In genomic region chr14:6606436-6606835, GRCm38 (mm10) we compare ENCODE assay signal across 10 mouse cellular contexts. TPM values are rescaled to one million over a fixed set of nuclear protein-coding genes. Genes with fewer than 3 reads are reported as not detected.
DNase-seq lines count a peak whose midpoint lies in the region; TF ChIP-seq lines count a peak whose summit lies in the region.
"Not testable (repeated sequence)": the region's sequence is repeated elsewhere in the genome, so short reads cannot be mapped to it uniquely, and the experiment has no call there.
"Had no signal": no experiment of that assay in that cellular context is flagged by ENCODE, and none has a peak within 500 bp of the region (broad histone marks: within the 10 kb centered on the region; RNA-seq: fewer than 3 reads in every experiment).

No protein-coding gene starts in this region.

- intact Hi-C loops in gastrocnemius, adult 2 months (cut with DNase I); heart, postnatal 25 days (cut with DNase I); left cerebral cortex, postnatal 10 days (cut with DNase I): not testable (repeated sequence)

- H3K27ac ChIP-seq in gastrocnemius, adult 2 months: not testable (repeated sequence)

- not testable (repeated sequence) for TF ChIP-seq CTCF in gastrocnemius, adult 2 months (IDR thresholded peaks at IDR 0.05)

- not testable (repeated sequence) for H3K4me3 ChIP-seq in gastrocnemius, adult 2 months

- peak; percentile 3 for DNase-seq in adrenal gland, postnatal 10 days
- DNase-seq in gastrocnemius, adult 2 months: peak; percentile 7
- DNase-seq in heart, postnatal 25 days (ENCODE audit: low spot score): peak; percentile 1
- DNase-seq in kidney, postnatal 4 days: peak; percentile 1 to 3
- peak; percentile 1 to 18 for DNase-seq in left cerebral cortex, postnatal 10 days (ENCODE audit: extremely low spot score in 1 of 2, low spot score in 2 of 2)
- DNase-seq in right cerebral cortex, postnatal 10 days (ENCODE audit: low spot score in 2 of 2): peak; percentile 18 to 22
- peak; percentile 2 to 3 for DNase-seq in thymus, postnatal 10 days (ENCODE audit: low spot score in 2 of 2)

RNA-seq across cellular contexts. Expression of gene Gm3460, which starts 15.8 kb away (rescaled TPM):
- not detected for total RNA-seq in adrenal gland, postnatal 10 days (2021)
- total RNA-seq in gastrocnemius, adult 2 months (2021): not detected
- total RNA-seq in heart, postnatal 25 days (2021): not detected
- total RNA-seq in left cerebral cortex, postnatal 10 days (2021): not detected
- total RNA-seq: heart, adult 18-20 months; layer of hippocampus, postnatal 36 days; megakaryocyte progenitor cell, adult 5-6 weeks had no signal

RNA-seq across cellular contexts. Expression of gene Gm3629, which starts 16.0 kb away (rescaled TPM):
- under 1 TPM; 0.64 to 0.99 TPM for total RNA-seq in adrenal gland, postnatal 10 days (2021)
- total RNA-seq in gastrocnemius, adult 2 months (2021): under 1 TPM in 1 of 2 experiments, not detected in 1; 0.14 TPM
- under 1 TPM in 1 of 2 experiments, not detected in 1; 0.21 TPM for total RNA-seq in heart, postnatal 25 days (2021)
- total RNA-seq in left cerebral cortex, postnatal 10 days (2021): 1 to 10 TPM in 1 of 2 experiments, under 1 TPM in 1; 0.60 to 1.4 TPM
